Mouse (Mus musculus): ENCODE results near the gene Fam53b.
A peak's percentile ranks its signal among the peaks of the same experiment; 100 is the strongest.

Fam53b gene

DNA sequence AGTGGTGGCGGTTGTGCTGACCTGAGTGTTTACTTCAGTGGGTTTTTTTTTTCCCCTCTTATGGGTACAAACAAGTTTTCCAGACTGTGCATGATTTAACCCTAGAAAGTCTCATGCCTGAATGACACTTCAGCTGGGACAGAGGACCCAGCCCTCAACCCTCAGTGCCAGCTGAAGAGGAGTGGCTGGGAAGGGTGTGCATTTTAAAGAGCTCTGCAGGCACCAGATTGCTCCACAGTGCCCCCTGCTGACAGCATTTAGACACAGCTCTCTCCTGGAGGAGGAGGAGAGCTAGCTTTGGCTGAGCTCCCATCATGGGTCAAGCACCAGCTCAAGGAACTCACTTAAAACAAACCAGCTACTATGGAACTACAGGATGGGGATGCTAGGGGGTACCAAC is 2.8 kb downstream of the Fam53b start:
- peak; percentile 89 for DNase-seq (ENCODE audit: low read depth)

- DNase-seq (ENCODE audit: low read depth): no peak
Observed at GRCm38 (mm10) chr7:132810368-132810767, 3.3 kb downstream of the Fam53b start.

GRCm38 (mm10) chr7:132809721-132810120 is 4.0 kb downstream of the Fam53b start:
- DNase-seq (ENCODE audit: low read depth): no peak

DNA sequence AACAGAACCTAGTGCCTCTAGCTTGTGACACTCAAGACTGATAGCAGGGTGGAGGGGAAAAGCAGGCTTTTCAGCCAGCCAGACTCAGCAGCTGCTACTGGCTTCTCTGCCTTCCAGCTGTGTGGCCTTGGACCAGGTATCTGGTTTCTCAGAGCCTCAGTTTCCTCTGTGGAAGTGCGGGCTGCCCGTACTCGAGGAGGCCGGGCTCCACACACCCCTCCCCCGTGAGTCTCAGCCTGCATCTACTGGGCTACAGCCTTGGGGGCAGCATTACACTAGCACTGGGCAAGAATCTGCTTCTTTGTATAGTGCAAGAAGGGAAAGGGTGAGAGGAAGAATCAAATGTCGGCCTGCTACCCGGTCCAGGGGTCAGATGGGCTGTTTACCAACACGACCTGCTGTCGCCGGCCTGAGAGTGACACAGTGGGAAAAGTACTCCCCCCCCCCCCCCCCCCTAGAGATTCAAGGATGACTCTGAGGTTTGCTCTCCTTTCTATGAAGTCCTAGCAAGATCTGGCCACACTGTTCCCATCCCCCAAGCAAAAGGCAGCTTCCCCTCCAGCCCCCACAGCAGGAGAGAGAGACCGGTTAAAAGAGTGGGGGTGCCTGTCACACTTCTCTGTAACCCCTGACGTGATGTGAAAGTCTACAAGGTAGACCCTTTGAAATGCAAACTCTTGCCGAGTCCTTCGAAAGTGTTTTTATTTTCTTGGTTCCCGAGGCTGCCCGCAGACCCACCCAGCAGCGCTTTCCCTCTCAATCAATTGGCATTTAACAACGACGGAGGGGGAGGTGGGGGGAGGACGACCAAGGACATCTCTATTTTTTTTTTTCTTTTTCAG is 4.6 kb downstream of the Fam53b start:
- no peak for DNase-seq (ENCODE audit: low read depth)

DNA sequence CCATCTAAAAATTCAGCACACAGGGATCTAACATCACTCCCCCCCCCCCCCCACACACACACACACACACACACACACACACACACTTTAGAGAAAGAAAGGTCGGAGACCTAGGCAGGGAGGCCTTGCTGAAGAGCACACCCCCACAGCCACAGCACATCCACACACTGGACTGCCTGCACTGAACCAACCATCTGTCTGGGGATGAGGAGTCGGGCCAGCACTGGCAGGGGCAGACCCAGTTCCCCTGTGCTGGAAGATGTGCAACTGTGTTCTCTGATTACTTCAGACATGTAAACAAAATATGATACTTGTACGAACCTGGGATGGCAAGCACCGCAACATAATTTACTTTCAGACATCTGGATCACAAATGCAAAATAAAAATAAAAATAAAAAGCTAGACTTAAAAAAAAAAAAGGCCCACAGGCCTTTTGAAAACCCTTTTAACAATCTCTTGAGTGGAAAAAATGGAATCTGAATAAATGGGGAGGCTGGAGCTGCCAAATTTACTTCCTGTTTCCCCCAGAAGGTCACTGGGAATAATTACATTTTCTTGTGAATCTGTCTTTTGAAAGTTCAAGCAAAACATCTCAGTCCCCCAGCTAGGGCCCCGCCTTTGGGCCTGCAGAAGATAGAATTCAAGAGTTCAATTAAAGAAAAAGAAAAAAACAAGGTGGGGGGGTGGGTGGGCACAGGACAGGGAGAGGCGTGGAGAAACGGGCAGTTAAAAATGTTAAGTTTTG is 5.5 kb downstream of the Fam53b start:
- no peak for DNase-seq (ENCODE audit: low read depth)

DNA sequence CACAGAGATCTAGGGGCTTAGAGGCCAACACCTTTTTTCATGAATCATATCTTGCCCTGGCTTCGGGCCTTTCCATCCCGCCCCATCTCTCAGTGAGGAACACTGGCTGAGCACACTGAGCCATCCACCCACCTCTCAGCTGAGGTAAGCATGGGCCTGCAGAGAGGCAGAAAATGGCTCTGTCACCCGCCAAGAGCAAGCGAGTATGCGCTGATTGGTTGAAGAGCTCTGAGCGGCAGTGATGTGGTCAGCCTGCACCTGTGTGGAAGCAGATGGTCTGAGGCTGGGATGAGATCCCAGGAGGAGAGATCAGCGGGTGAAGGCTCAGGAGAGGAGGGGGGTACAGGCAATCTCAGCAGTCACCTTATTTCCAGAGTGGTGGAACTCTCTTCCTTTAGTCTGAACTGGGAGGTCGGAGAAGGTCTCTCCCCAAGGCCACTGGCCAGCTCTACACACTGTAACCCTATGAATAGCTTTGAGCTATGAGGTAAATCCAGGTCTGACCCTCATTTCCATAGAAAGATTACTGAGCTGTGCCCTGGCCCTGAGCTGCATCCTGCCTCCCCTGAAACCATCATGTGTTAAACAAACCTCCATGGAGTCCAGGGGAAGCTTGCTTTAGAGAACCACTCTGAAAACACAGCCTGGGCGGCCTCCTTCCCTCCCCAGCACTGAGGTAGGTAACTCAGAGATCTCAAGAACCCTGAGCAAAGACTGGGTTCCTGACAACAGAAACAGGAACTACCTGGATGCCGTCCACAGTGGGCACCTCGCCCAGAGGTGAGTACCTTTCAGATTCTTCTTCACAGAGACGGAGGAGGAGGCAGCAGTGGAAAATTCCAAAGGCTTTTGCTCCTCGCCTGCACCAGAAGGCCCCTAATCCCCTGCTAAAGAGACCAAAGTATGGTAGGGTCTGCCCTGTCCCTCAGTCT is 6.5 kb downstream of the Fam53b start:
- no peak for DNase-seq (ENCODE audit: low read depth)

DNA sequence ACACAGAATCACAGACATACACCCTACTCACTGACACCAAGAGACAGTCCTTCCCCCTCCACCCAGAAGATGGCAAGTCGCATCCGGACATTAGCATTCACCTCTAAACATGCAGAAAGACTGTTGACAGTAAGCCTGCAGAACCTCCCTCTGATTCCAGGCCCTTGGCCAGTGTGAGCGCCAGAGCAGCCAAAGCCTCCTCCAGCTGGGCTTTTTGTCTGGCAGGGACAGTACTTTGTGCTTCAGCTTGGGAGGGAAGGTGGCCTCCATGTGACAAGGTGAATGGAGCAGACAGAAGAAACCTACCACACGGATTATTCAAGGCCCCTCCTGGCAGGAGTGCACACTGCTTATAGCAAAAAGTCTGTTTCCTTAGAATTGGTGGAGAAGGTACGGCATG is 7.4 kb downstream of the Fam53b start:
- DNase-seq (ENCODE audit: low read depth): no peak

GRCm38 (mm10) chr7:132804951-132805350 is 8.7 kb downstream of the Fam53b start:
- no peak for DNase-seq (ENCODE audit: low read depth)

- DNase-seq (ENCODE audit: low read depth): no peak
Observed at GRCm38 (mm10) chr7:132804461-132804860, 9.2 kb downstream of the Fam53b start.

GRCm38 (mm10) chr7:132803962-132804361 is 9.7 kb downstream of the Fam53b start:
- no peak for DNase-seq (ENCODE audit: low read depth)

DNA sequence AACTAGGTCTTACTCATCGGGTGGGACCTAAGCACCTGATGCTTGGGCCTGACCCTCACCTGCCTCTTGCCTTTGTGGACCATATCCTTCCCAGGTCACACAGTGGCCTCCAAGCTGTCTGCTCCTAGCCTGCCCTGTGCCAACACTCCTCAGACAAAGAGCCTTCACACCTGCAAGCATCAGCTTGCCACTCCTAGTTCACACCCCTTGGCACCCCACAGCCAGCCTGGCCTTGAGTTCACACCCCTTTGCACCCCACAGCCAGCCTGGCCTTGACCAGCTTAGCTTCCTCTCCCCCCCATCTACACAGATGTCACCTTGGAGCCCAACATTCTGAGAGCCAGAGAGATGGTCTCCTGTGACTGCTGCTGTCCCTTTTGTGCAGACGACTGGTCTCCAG is 10.3 kb downstream of the Fam53b start:
- no peak for DNase-seq (ENCODE audit: low read depth)

- DNase-seq (ENCODE audit: low read depth): no peak
Observed at GRCm38 (mm10) chr7:132802691-132803090, 11.0 kb downstream of the Fam53b start.

DNA sequence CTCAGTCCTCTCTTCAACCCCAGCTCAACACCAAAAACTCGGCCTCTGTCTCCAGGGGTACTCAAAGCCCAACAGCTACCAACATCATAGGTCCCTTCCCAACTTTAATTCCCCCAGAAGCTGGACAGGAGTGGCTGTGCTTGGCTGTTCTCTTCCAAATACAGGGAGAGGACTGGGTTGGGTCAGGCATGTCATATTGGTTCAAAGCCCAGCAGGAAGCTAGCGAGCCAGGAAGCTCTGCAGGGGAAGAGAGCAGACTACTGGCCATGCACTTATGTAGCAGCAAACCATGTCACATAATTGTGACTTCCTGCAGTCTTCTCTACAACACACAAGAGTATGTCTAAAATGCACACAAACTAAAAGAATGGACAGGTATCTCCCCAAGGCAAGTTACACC is 11.6 kb downstream of the Fam53b start:
- DNase-seq (ENCODE audit: low read depth): no peak

GRCm38 (mm10) chr7:132801509-132801908 is 12.2 kb downstream of the Fam53b start:
- DNase-seq (ENCODE audit: low read depth): no peak

- no peak for DNase-seq (ENCODE audit: low read depth)
Observed at GRCm38 (mm10) chr7:132800868-132801267, 12.8 kb downstream of the Fam53b start.

- no peak for DNase-seq (ENCODE audit: low read depth)
Observed at GRCm38 (mm10) chr7:132799119-132800016, 14.3 kb downstream of the Fam53b start.

DNA sequence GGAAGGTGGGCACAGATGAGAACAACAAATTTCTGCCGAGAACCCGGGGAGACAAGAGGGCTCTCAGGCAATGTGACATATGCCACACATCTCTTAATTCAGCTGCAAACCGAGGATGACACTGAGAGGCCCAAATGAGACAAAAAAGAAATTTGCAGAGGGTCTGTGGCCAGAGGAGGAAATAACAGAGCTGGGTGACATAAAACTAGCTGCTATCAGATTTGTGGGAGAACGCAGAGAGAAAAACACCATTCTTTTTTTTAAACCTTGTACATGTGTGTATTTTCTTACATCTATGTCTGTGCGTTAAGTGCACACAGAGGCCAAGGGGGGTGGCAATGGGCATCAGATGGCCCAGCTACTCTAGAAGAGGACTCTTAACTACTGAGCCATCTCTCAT is 18.5 kb downstream of the Fam53b start:
- DNase-seq (ENCODE audit: low read depth): no peak

DNA sequence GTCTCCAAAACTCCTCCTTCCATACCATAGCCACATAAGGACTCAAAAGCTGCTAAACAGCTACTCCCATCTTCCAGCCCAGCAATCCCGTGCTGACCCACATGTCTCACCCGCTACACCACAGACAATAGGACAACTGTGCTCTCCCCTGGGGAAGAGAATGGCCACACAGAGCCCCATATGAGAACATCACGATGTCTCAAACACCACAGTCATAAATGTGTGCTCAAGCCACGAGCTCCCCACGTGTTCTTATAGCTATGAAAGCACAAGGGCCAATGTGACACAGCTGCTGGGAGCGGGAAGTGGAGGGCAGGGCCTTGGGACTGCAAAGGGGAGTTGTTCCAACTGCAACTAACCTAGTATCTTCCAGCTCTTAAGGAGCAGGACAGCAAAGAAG is 20.2 kb downstream of the Fam53b start:
- DNase-seq (ENCODE audit: low read depth): no peak

- DNase-seq (ENCODE audit: low read depth): no peak
Observed at GRCm38 (mm10) chr7:132790447-132791219, 23.1 kb downstream of the Fam53b start.

DNA sequence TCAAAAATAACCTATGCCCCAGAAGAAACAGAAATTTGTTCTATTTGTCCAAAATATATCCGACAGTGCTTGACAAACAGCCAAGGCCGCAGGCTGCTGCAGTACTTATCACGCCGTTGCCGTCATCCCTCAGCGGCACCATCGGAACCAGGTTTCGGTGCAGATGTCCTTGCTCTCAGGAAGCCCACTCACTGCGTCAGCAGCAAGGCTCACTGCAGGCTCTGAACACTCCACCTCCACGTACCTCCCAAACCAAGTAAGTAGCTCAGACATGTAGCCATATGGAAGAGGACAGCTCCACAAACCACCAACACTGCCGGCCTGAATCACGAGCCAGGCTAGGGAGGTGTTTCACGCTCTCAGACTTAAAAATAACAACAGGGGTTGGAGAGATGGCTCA is 24.9 kb downstream of the Fam53b start:
- DNase-seq (ENCODE audit: low read depth): no peak
